Mouse (Mus musculus): ENCODE results near the gene 2200002J24Rik.
A peak's percentile ranks its signal among the peaks of the same experiment; 100 is the strongest.
"Not testable (repeated sequence)": the region's sequence is repeated elsewhere in the genome, so short reads cannot be mapped to it uniquely, and the experiment has no call there.

2200002J24Rik gene

DNA sequence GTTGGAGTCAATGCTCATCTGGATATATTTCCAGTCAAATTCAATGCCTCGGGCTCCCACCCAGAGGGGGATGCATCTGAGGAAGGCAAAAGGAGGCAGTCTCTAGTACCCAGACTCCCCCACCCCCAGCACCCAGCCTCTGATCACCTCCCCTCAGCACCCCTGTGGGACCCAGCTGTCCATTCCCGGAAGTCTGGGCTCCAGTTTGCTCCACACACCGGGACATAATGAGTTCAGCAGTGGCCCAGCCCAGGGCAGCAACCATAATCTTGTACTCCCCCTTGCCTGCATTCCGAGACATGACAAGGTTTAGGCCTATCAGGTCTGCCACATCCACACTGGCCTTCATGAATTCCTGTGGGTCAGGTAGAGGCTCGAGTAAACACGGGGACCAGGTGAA is 29.5 kb downstream of the 2200002J24Rik start:
- DNase-seq (ENCODE audit: extremely low read depth, insufficient read length, low spot score): no peak

DNA sequence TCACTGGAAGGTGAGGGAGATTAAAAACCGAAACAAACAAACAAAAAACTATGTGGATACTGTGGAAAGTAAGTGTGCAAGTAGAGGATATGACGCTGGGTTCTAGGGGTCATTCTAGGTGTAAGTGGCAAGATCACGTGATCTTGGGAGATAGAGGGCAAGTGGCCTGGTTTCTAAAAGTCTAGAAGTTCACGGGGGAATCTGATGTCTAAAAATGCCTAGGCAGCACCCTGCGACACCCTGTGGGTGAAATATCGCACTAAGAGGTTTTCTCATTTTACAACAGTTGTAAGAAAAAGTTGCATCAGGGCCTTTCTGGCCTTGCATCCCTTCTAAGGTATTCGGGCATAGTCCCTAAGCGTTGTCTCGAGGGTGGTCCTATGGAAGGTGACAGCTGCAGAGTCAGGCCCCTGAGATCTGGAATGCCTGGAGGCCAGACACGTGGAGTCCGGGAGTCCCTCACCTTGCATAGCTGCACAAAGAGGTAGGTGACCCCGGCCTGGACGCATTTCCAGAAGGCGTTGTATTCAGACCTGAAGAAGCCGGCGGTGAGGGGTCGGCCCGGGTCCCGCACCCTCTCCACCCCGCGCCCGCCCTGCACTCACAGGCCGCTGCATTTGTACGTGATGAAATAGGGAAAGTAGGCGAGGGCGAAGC is 30.1 kb downstream of the 2200002J24Rik start:
- DNase-seq (ENCODE audit: extremely low read depth, insufficient read length, low spot score): no peak

DNA sequence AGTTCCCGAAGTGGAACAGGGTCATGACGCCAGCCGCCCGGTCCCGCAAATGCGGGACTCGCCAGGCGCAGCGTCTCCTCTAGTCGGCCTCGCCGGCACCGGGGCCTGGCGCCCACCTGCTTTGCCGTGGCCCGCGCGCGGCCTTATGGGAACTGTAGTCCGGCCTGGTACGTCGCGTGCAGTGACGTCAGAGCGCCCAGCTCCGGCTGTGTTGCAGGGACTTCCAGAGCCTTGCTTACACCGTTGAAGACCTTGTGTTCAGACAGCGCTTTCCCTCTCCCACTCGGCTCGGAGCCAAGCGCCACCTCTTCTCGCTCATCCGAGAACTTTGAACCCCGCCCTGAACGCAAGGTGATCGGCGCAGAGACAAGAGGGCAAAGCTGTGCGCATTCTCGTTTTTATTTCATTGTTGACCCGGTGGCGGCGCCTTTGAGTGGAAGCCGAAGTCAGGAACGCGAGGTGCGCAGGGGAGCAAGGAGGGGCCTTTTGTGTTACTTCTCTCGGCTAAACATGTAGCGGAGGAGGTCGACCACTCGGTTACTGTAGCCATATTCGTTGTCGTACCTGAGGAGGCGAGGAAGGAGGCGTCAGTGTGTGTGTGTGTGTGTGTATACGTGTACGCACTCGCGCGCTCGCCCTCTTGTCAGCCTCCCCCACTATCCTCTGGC is 30.8 kb downstream of the 2200002J24Rik start, which contains the start of gene Tmem147:
Tmem147 (minus strand) TSS at position 145 of the 668 bp plus-strand sequence.
- peak; percentile 94 for DNase-seq (ENCODE audit: extremely low read depth, insufficient read length, low spot score)

DNA sequence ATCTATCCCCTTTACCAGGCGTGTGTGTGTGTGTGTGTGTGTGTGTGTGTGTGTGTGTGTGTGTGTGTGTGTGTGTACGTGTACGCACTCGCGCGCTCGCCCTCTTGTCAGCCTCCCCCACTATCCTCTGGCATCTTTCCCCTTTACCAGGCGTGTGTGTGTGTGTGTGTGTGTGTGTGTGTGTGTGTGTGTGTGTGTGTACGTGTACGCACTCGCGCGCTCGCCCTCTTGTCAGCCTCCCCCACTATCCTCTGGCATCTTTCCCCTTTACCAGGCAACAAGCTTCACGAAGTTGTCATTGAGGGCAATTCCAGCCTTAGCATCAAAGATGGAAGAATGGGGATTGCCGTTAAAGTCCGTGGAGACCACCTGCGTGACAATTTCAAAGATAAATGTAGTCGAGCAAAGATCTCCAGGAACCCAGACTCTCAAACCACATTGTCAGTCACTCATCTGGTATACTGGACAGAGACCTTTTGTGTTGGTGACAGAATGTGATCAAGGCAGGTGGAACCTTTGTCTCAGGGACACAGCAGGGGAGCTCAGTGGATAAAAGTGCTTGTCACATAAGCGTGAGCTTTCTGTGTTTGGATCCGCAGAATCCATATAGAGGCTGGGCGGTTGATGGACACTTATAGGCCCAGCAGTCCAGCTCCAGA is 31.5 kb downstream of the 2200002J24Rik start:
- not testable (repeated sequence) for DNase-seq (ENCODE audit: extremely low read depth, insufficient read length, low spot score)

DNA sequence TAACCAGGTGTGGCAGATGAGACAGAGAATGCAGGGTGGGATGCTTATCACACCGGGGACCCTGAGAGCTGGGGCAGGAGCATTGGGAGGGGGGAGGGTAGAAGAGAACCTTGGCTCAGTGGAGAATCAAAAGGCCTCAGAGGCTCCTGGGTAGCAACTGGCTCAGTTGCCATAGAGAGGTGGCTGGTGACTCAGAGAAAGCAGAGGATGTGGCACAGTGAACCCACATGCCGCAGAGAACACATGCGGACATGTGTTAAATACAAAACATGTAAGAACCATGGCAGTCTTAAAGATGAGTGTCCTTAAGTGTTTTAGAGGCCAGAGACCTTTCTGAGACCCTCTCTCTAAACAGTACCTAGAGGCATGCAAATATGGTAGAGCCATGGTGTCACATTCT is 37.5 kb downstream of the 2200002J24Rik start:
- no peak for DNase-seq (ENCODE audit: extremely low read depth, insufficient read length, low spot score)

DNA sequence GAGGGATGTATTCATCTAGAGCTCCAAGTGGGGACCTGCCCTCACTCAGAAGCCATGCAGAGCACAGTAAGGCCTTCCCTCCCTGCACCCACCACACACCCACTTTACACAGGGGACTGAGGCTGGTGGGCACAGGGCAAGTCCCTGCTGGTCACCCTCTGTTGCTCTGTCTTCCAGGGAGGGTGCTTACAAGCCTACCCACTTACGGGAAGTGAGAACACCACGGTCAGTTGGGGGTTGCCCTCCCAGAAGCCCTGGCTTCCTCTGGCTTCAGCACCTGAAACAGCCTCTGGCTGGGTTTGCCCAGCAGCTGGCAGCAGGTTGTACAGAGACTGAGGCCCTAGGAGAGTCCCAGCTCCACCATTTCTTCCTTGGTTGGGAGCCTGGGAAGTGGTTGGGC is 43.8 kb downstream of the 2200002J24Rik start:
- DNase-seq (ENCODE audit: extremely low read depth, insufficient read length, low spot score): not testable (repeated sequence)

DNA sequence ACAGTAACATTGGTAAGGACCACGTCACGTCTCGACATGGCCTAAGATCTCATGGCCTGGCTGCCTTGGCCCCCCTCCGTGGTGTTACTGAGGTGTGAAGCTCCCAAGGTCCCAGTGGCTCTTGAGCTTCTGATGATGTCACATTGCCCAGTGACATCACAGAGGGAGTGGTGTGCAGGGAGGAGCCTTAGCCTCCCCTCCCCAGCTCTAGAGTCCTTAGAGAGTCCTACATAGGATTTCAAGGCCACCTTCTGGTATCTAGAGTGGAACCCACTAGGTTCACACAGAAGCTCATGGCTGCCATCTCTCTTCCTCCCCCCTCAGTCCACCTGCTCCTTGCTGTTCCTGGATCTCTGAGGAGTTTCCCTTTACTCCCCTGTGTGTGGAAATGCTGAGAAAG is 44.9 kb downstream of the 2200002J24Rik start, which contains the start of gene Gapdhs:
Gapdhs (minus strand) TSS at position 65 of the 400 bp plus-strand sequence.
- DNase-seq (ENCODE audit: extremely low read depth, insufficient read length, low spot score): not testable (repeated sequence)

DNA sequence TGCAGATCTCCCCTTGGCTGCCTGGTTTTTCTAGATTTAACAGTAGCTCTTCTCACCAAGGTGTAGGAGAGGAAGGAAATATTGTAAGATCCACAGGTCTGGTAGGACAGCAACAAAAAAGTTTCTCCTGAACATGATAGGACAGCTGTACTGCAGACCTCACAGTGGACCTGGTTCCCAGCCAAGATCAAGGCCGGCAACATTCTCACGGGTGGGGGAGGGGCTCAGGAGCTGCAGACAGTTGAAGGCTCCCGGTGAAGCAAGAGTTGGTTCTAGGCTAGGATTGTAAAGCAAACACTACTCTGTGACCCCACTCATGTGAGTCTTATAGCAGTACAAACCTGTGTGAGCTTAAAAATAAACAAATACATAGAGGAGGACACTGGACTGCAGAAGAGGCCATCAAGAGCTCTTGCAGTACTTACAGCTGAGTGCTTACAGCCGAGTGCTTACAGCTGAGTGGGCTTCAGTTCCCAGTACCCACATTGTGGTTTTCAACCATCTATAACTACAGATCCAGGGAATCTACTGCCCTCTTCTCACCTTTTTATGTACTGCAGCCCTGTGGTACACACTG is 45.4 kb downstream of the 2200002J24Rik start:
- DNase-seq (ENCODE audit: extremely low read depth, insufficient read length, low spot score): no peak

DNA sequence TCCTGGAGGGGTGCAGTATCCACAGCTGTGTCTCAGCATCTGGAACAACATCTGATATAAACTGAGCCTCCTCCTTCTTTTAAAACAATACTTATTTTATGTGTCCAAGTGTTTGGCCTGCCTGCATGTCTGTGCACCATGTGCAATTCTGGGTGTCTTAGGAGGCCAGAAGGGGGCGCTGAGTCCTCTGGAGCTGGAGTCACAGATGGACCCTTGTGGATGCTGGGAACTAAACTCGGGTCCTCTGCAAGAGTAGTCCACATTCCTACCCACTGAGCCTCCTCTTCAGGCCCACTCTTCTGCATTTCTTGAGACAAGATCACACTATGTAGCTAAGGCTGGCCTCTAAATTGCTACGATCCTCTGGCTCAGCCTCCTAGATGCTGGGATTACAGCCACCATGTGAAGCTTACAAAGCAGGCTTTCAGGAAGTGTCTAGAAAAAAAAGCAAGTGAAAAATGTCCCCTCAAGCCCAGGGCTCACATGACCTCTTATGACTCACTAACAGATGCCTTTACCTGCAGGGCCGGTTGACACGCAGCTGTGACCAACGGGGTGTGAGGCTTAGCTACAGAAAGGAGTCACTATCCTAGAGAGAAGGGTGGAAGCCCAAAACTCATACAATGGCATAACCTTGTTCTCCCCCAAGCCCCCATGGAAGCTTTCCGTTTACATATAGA is 48.9 kb downstream of the 2200002J24Rik start:
- DNase-seq (ENCODE audit: extremely low read depth, insufficient read length, low spot score): no peak
